Mouse (Mus musculus) liver, embryonic 18 days (tissue): ENCODE measurements around the gene Adgrg4. TPM values are rescaled to one million over a fixed set of nuclear protein-coding genes. Genes with fewer than 3 reads are reported as not detected.

ENCODE experiments used
- polyA plus RNA-seq: library from polyadenylated mRNA; depleted of rRNA; stranded (reverse); fragments of >200 nt; gene quantifications from 2 replicates; pipeline ENCODE4 v1.2.3, GENCODE M21; 2012; rRNA removed

Gene Adgrg4
- polyA plus RNA-seq = not detected in 2 replicates

GRCm38 (mm10) chrX:56869863-56870262 is at the start of gene Adgrg4:
TSS of gene Adgrg4 (plus strand) at chrX:56870163.

GRCm38 (mm10) chrX:56821765-56822603 is 48.0 kb upstream of the Adgrg4 start, which contains the start of gene Map7d3:
TSS of gene Map7d3 (minus strand) at chrX:56822326.

GRCm38 (mm10) chrX:57042774-57043173 is 172.8 kb downstream of the Adgrg4 start, which contains the start of gene Brs3:
TSS of gene Brs3 (plus strand) at chrX:57043074.

Other genes starting within 250 kb of the Adgrg4 start
- gene Fhl1, start 138.4 kb upstream of the Adgrg4 start, polyA plus RNA-seq = 18.0 and 18.7 TPM in 2 replicates
- gene Map7d3, start 47.8 kb upstream of the Adgrg4 start, polyA plus RNA-seq = 0.09 and 0.10 TPM in 2 replicates
- not detected in 2 replicates for gene Brs3, start 172.9 kb downstream of the Adgrg4 start, polyA plus RNA-seq
- gene Htatsf1, start 183.4 kb downstream of the Adgrg4 start, polyA plus RNA-seq = 8.5 and 9.2 TPM in 2 replicates
- not detected in 2 replicates for gene Vgll1, start 217.9 kb downstream of the Adgrg4 start, polyA plus RNA-seq